Mouse (Mus musculus): ENCODE results near the gene Cygb. TPM values are rescaled to one million over a fixed set of nuclear protein-coding genes. Genes with fewer than 3 reads are reported as not detected.
A peak's percentile ranks its signal among the peaks of the same experiment; 100 is the strongest.
"Not testable (repeated sequence)": the region's sequence is repeated elsewhere in the genome, so short reads cannot be mapped to it uniquely, and the experiment has no call there.

Gene Cygb
- polyA plus RNA-seq, 1 experiment from 2014 or later, result 4.2 TPM

DNA sequence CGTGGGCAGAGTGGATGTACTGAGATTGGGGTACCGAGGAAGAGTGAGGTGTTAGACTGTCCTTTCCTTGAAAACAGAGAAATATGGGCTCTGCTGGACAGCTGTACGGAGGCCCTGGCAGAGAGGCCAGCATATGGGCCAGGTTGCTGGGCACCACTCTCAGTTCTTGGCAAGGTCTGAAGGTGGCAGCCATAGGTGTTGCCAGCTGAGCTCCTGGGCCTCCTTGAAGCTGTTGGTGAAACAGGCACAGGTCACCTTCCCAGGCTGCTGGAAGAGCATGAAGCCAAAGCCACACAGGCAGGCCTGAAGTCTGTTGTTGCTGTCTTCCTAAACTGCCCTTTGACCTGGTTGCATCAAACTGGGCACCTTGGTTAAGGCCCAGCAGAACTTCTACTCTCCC, 12.4 kb downstream of the Cygb start:
- H3K9me3 ChIP-seq, result no peaks in the 10 kb centered on the region
- H3K9ac ChIP-seq, result no peak overlapping the region
- no peak for ATAC-seq (ENCODE audit: low FRiP score)
- 70% methylated on average over 3 of the region's 3 CpGs for WGBS
- no peak overlapping the region for H3K4me3 ChIP-seq (replicated peaks)
- no peaks in the 10 kb centered on the region for H3K36me3 ChIP-seq (replicated peaks)
- peaks cover 13% of the 10 kb centered on the region for H3K4me1 ChIP-seq
- H3K4me2 ChIP-seq, result no peak overlapping the region
- 0 out of 2 replicates have a peak, but pooled peaks cover 3% of the 10 kb centered on the region for H3K27me3 ChIP-seq
- H3K27ac ChIP-seq, result no peak overlapping the region

- Histone ChIP-seq H3K36me3 (replicated peaks) (no peaks in the 10 kb centered on the region), H3K4me2 (no peak overlapping the region), H3K4me3 (replicated peaks) (no peak overlapping the region), H3K27ac (no peak overlapping the region), H3K9me3 (no peaks in the 10 kb centered on the region), H3K9ac (no peak overlapping the region), H3K27me3 (no peaks in the 10 kb centered on the region), H3K4me1 (peaks cover 13% of the 10 kb centered on the region)
- no peak for ATAC-seq (ENCODE audit: low FRiP score)
- 47% methylated on average over 5 of the region's 5 CpGs for WGBS
Measured at GRCm38 (mm10) chr11:116641168-116641567, 12.9 kb downstream of the Cygb start.

- H3K4me3 ChIP-seq (replicated peaks); ATAC-seq (ENCODE audit: low FRiP score); H3K27me3 ChIP-seq; H3K4me2 ChIP-seq; H3K9me3 ChIP-seq; H3K4me1 ChIP-seq; H3K27ac ChIP-seq; H3K36me3 ChIP-seq (replicated peaks); H3K9ac ChIP-seq: not testable (repeated sequence)
- WGBS, result 74% methylated on average over 8 of the region's 8 CpGs
Measured at GRCm38 (mm10) chr11:116636607-116637006, 17.5 kb downstream of the Cygb start.

GRCm38 (mm10) chr11:116632962-116633361, 21.2 kb downstream of the Cygb start:
- Histone ChIP-seq H3K9ac (no peak overlapping the region), H3K9me3 (no peaks in the 10 kb centered on the region), H3K4me1 (peaks cover 2% of the 10 kb centered on the region; the same call in 1 of the 2 replicates), H3K4me2 (no peak overlapping the region), H3K36me3 (replicated peaks) (no peaks in the 10 kb centered on the region), H3K4me3 (replicated peaks) (no peak overlapping the region), H3K27ac (no peak overlapping the region), H3K27me3 (no peaks in the 10 kb centered on the region)
- WGBS, result 64% methylated on average over 10 of the region's 10 CpGs
- no peak for ATAC-seq (ENCODE audit: low FRiP score)

GRCm38 (mm10) chr11:116630171-116630965, 23.7 kb downstream of the Cygb start:
- 67% methylated on average over 12 of the region's 12 CpGs for WGBS
- Histone ChIP-seq H3K27me3 (peaks cover 3% of the 10 kb centered on the region; the same call in 1 of the 2 replicates), H3K27ac (no peak overlapping the region)

DNA sequence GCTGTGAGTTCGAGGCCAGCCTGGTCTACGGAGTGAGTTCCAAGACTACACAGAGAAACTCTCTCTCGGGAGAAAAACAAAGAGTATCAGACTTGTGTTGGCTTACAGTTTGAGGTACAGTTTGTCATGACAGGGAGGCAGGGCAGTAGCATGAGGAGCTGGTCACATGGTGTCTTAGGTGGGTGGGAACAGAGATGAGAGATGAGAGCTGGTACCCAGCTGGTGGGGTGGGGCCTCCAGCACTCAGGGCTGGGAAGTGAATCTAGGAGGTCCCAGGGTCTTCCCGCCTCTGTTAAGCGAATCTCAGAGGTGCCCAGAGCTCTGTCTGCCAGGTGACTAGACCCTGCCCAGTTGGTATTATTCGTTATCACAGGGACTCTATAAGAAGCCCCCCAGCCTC, 24.6 kb downstream of the Cygb start:
- no peaks in the 10 kb centered on the region for H3K36me3 ChIP-seq (replicated peaks)

More at GRCm38 (mm10) chr11:116630171-116630965, 23.7 kb downstream of the Cygb start:
- no peak overlapping the region for H3K4me2 ChIP-seq
- ATAC-seq (ENCODE audit: low FRiP score), result no peak
- H3K36me3 ChIP-seq (replicated peaks), result no peaks in the 10 kb centered on the region
- H3K4me1 ChIP-seq, result peaks cover 2% of the 10 kb centered on the region; the same call in 1 of the 2 replicates
- no peak overlapping the region for H3K9ac ChIP-seq
- no peaks in the 10 kb centered on the region for H3K9me3 ChIP-seq
- H3K4me3 ChIP-seq (replicated peaks), result no peak overlapping the region

DNA sequence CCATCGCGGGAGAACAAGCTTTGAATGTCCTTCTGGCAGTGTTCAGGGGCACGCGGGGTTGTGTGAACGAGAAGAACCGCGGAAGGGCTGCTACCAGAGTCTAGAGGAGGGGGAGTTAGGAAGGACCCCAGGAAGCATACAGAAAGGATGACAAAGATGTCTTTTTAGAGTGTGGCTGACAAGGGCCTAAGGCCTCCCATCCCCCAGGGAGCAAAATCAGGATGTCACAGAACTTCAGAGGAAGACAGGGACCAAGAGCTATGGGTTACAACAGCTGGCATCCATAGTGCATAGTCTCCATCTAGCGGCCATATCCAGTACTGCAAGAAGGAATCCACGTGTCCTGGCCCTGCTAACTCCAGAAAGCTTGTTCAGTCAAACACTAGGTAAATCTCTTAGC, 25.4 kb downstream of the Cygb start:
- Histone ChIP-seq H3K27ac (no peak overlapping the region), H3K4me2 (no peak overlapping the region), H3K9me3 (no peaks in the 10 kb centered on the region), H3K9ac (no peak overlapping the region), H3K4me3 (replicated peaks) (no peak overlapping the region), H3K4me1 (peaks cover 13% of the 10 kb centered on the region), H3K36me3 (replicated peaks) (no peaks in the 10 kb centered on the region), H3K27me3 (peaks cover 19% of the 10 kb centered on the region)
- peak; percentile 61 for ATAC-seq (ENCODE audit: low FRiP score)
- 63% methylated on average over 9 of the region's 9 CpGs for WGBS

More for the DNA sequence above, 24.6 kb downstream of the Cygb start:
- ATAC-seq (ENCODE audit: low FRiP score), result no peak
- H3K4me3 ChIP-seq (replicated peaks), result no peak overlapping the region
- H3K9me3 ChIP-seq, result no peaks in the 10 kb centered on the region
- no peak overlapping the region for H3K27ac ChIP-seq
- H3K4me1 ChIP-seq, result peaks cover 6% of the 10 kb centered on the region
- no peak overlapping the region for H3K4me2 ChIP-seq
- no peak overlapping the region for H3K9ac ChIP-seq
- 86% methylated on average over 6 of the region's 6 CpGs for WGBS
- peaks cover 11% of the 10 kb centered on the region for H3K27me3 ChIP-seq

- Histone ChIP-seq H3K4me2 (no peak overlapping the region), H3K4me1 (peaks cover 17% of the 10 kb centered on the region), H3K27ac (no peak overlapping the region), H3K9ac (no peak overlapping the region), H3K36me3 (replicated peaks) (no peaks in the 10 kb centered on the region), H3K4me3 (replicated peaks) (no peak overlapping the region), H3K9me3 (no peaks in the 10 kb centered on the region), H3K27me3 (peaks cover 33% of the 10 kb centered on the region)
- WGBS, result 41% methylated on average over 10 of the region's 10 CpGs
- no peak for ATAC-seq (ENCODE audit: low FRiP score)
Measured at GRCm38 (mm10) chr11:116627072-116628020, 26.8 kb downstream of the Cygb start.

- 73% methylated on average over 10 of the region's 10 CpGs for WGBS
Measured at GRCm38 (mm10) chr11:116626299-116627071, 27.6 kb downstream of the Cygb start, which contains the start of gene Rhbdf2. Gene Rhbdf2 (minus strand): TSS chr11:116627019.

DNA sequence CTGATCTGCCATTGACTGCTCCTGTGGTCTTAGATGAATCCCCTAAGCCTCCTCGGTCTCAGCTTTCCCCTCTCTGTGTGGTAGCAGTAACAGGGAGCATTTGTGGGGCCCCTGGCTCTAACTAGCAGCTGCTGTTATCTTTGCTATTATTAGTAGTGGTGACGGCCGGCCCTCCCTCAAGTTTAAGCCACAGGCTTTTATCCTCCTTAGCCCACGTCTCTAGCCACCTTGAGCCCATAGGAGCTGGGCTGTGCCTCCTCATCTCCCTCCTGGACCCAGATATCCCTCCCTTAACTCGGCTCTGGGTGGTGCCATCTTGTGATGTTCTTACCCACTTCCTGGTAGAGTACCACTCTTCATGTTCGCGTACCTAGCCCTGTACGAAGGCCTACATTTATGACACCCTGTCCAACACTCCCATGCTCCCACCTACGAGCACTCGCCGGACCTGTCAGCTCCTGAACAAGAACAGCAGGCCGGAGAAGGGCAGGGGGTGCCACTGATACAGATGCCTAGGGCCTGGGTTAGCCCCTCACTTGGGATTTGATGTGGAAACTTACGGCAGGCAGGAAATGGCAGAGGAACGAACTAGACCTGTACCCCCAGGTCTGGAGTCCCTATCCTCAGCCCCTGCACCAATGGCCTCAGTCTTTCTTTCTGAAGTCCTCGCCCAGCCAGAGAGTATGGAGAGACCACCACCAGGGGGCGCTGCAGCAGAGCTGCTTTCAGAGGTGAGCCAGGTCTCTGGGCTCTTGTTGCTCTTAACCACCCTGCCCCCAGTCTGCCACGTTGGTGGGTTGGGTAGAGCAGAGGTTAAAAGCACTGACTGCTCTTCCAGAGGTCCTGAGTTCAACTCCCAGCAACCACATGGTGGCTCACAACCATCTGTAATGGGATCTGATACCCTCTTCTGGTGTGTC, 28.8 kb downstream of the Cygb start:
- H3K9me3 ChIP-seq, result no peaks in the 10 kb centered on the region
- peaks cover 45% of the 10 kb centered on the region for H3K27me3 ChIP-seq
- no peak for ATAC-seq (ENCODE audit: low FRiP score)
- no peak overlapping the region for H3K4me2 ChIP-seq
- no peak overlapping the region for H3K9ac ChIP-seq
- 76% methylated on average over 17 of the region's 17 CpGs for WGBS
- peaks cover 23% of the 10 kb centered on the region for H3K4me1 ChIP-seq
- no peak overlapping the region for H3K4me3 ChIP-seq (replicated peaks)
- no peaks in the 10 kb centered on the region for H3K36me3 ChIP-seq (replicated peaks)
- no peak overlapping the region for H3K27ac ChIP-seq

More at GRCm38 (mm10) chr11:116626299-116627071, 27.6 kb downstream of the Cygb start, which contains the start of gene Rhbdf2:
- Histone ChIP-seq H3K27me3 (peaks cover 41% of the 10 kb centered on the region), H3K36me3 (replicated peaks) (no peaks in the 10 kb centered on the region), H3K4me2 (no peak within 1 kb of the TSS), H3K9ac (no peak within 1 kb of the TSS), H3K4me3 (replicated peaks) (no peak within 1 kb of the TSS), H3K4me1 (peaks cover 17% of the 10 kb centered on the region), H3K9me3 (no peaks in the 10 kb centered on the region), H3K27ac (no peak within 1 kb of the TSS)
- no peak for ATAC-seq (ENCODE audit: low FRiP score)

Measured in forebrain, embryonic 12.5 days (tissue).